Mouse (Mus musculus) stomach, embryonic 15.5 days (tissue): Measurements from ENCODE around the gene Oog2. TPM values are rescaled to one million over a fixed set of nuclear protein-coding genes. Genes with fewer than 3 reads are reported as not detected.
"Not testable (repeated sequence)": the region's sequence is repeated elsewhere in the genome, so short reads cannot be mapped to it uniquely, and the experiment has no call there.

Experiments
- ATAC-seq: fragments of 200-750 bp; cut with Nextera tagmentation; 2 replicates; pipeline ENCODE4 v1.8.0; 2017; ENCODE audit warnings: low read depth, moderate number of reproducible peaks, moderate TSS enrichment; ENCODE audit not compliant: insufficient read depth, low FRiP score
- H3K27ac ChIP-seq: fragments of 300-500 bp; sonication (generic); 2 replicates; pipeline ENCODE4 v1.5.1; 2015; ENCODE audit warnings: mild to moderate bottlenecking, inconsistent platforms
- H3K27me3 ChIP-seq: fragments of 300-500 bp; sonication (generic); replicated peaks from 2 replicates; pipeline ENCODE4 v1.6.1; 2015; ENCODE audit warnings: inconsistent platforms
- H3K36me3 ChIP-seq: fragments of 300-500 bp; sonication (generic); 2 replicates; pipeline ENCODE4 v1.6.1; 2015; ENCODE audit warnings: inconsistent platforms
- H3K4me1 ChIP-seq: fragments of 300-500 bp; sonication (generic); 2 replicates; pipeline ENCODE4 v1.6.1; 2015; ENCODE audit warnings: inconsistent platforms
- H3K4me2 ChIP-seq: fragments of 300-500 bp; sonication (generic); 2 replicates; pipeline ENCODE4 v1.6.1; 2015; ENCODE audit warnings: mild to moderate bottlenecking, inconsistent platforms
- H3K4me3 ChIP-seq: fragments of 300-500 bp; sonication (generic); replicated peaks from 2 replicates; pipeline ENCODE4 v1.5.1; 2015; ENCODE audit warnings: inconsistent platforms
- H3K9ac ChIP-seq: fragments of 300-500 bp; sonication (generic); 2 replicates; pipeline ENCODE4 v1.6.1; 2015; ENCODE audit warnings: inconsistent platforms
- H3K9me3 ChIP-seq: fragments of 300-500 bp; sonication (generic); 2 replicates; pipeline ENCODE4 v1.6.1; 2016; ENCODE audit warnings: inconsistent platforms
- WGBS: fragments of 180-500 bp; shearing (Covaris S2); methylation state at CpG from one replicate; pipeline ENCODE4 v1.1.7; 2015; 5-methylcytosine and 5-hydroxymethylcytosine counted together
- polyA plus RNA-seq: library from polyadenylated mRNA; unstranded; fragments of >200 nt; fragmentation: Nextera tagmentation; extraction: Ambion mirVana; gene quantifications from 2 replicates; pipeline ENCODE4 v1.2.1, GENCODE M21; 2015

Gene Oog2
- polyA plus RNA-seq, result not detected in 2 replicates

GRCm38 (mm10) chr4:144190419-144190818, at the start of gene Oog2:
Gene Oog2, plus strand, starts transcription at chr4:144190719.
- 22% methylated on average over 1 of the region's 1 CpGs for WGBS
- no peaks in the 10 kb centered on the region for H3K27me3 ChIP-seq
- ATAC-seq, result no peak
- no peak within 1 kb of the TSS for H3K27ac ChIP-seq
- no peak within 1 kb of the TSS for H3K4me2 ChIP-seq
- H3K4me3 ChIP-seq, result no peak within 1 kb of the TSS
- H3K9ac ChIP-seq, result no peak within 1 kb of the TSS
- no peaks in the 10 kb centered on the region for H3K36me3 ChIP-seq
- no peaks in the 10 kb centered on the region for H3K9me3 ChIP-seq
- H3K4me1 ChIP-seq, result no peaks in the 10 kb centered on the region

GRCm38 (mm10) chr4:144162563-144162962, 28.0 kb upstream of the Oog2 start, which contains the start of gene Oog3:
Gene Oog3, minus strand, starts transcription at chr4:144162663.
- Histone ChIP-seq H3K4me1 (no peaks in the 10 kb centered on the region), H3K4me3 (no peak within 1 kb of the TSS), H3K27me3 (no peaks in the 10 kb centered on the region), H3K9ac (no peak within 1 kb of the TSS), H3K36me3 (no peaks in the 10 kb centered on the region), H3K27ac (no peak within 1 kb of the TSS), H3K9me3 (no peaks in the 10 kb centered on the region), H3K4me2 (no peak within 1 kb of the TSS)
- 84% methylated on average over 1 of the region's 1 CpGs for WGBS
- no peak for ATAC-seq

- ATAC-seq, H3K27ac ChIP-seq, H3K36me3 ChIP-seq, H3K9ac ChIP-seq, H3K4me1 ChIP-seq, H3K9me3 ChIP-seq, H3K4me2 ChIP-seq, H3K27me3 ChIP-seq, H3K4me3 ChIP-seq: not testable (repeated sequence)
- 81% methylated on average over 1 of the region's 1 CpGs for WGBS
These were observed 22.7 kb downstream of the Oog2 start, which contains the start of gene C87977 for GRCm38 (mm10) chr4:144213218-144213617. Gene C87977, minus strand, starts transcription at chr4:144213318.

Other genes starting within 250 kb of the Oog2 start
- gene Pramef25, start 239.7 kb upstream of the Oog2 start, polyA plus RNA-seq, result not detected in 2 replicates
- gene Gm13101, start 223.8 kb upstream of the Oog2 start, polyA plus RNA-seq, result not detected in 2 replicates
- not detected in 2 replicates for gene Pramef17, start 196.3 kb upstream of the Oog2 start, polyA plus RNA-seq
- not detected in 2 replicates for gene Pramel4, start 131.6 kb upstream of the Oog2 start, polyA plus RNA-seq
- not detected in 2 replicates for gene Gm13102, start 84.2 kb upstream of the Oog2 start, polyA plus RNA-seq
- not detected in 2 replicates for gene Oog3, start 28.1 kb upstream of the Oog2 start, polyA plus RNA-seq
- gene C87977, start 22.6 kb downstream of the Oog2 start, polyA plus RNA-seq, result not detected in 2 replicates
- not detected in 2 replicates for gene Pramel5, start 89.8 kb downstream of the Oog2 start, polyA plus RNA-seq
- not detected in 2 replicates for gene Gm13128, start 139.5 kb downstream of the Oog2 start, polyA plus RNA-seq
- gene Gm13119, start 167.2 kb downstream of the Oog2 start, polyA plus RNA-seq, result not detected in 2 replicates
- gene Pramef20, start 187.2 kb downstream of the Oog2 start, polyA plus RNA-seq, result not detected in 2 replicates
- gene Pramef12, start 217.7 kb downstream of the Oog2 start, polyA plus RNA-seq, result 0.09 and 0.13 TPM in 2 replicates
- not detected in 2 replicates for gene 1700012P22Rik, start 248.1 kb downstream of the Oog2 start, polyA plus RNA-seq